Comparison of ENCODE assay signal across 8 mouse cellular contexts in the genomic region with DNA sequence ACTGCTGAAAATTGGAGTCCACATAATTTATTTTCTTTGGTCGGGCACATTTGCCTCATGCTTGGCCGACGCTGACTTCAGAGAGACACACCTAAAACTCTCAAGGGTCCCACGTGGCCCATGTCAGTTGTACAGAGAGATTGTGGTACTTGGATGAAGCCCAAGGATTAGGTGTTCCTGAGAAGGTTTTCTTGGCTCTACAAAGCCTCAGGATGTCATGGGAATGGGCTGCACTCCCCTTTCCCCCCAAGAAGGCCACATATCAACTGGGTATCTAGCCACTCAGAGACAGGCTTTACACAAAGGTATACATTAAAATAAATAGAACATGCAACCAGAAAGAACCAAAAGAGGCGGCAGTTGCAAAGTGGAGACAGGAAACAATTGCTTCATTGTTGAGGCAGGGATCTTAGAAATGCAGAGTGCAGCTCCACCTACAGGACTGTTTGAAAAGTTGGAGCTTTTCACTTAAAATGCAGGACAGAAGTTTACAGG.
DNase-seq lines count a peak whose midpoint lies in the region; TF ChIP-seq lines count a peak whose summit lies in the region.

No protein-coding gene starts in this region.

- no peak for TF ChIP-seq POLR2A in cortical plate, adult 2 months (IDR thresholded peaks at IDR 0.05; ENCODE audit: extremely low read depth, insufficient read depth, low read length)

- peaks cover 4% of the 10 kb centered on the region for H3K27me3 ChIP-seq in megakaryocyte, embryonic 14.5 days (replicated peaks)

- no peaks in the 10 kb centered on the region for H3K4me1 ChIP-seq in cortical plate, adult 2 months (ENCODE audit: control insufficient read depth, insufficient read depth, low read length)
- peaks cover 19% of the 10 kb centered on the region for H3K4me1 ChIP-seq in megakaryocyte, embryonic 14.5 days

- H3K27ac ChIP-seq in cortical plate, adult 2 months (ENCODE audit: insufficient read depth, low read length) = no peak overlapping the region

- TF ChIP-seq CTCF in cortical plate, adult 2 months (IDR thresholded peaks at IDR 0.05; ENCODE audit: extremely low read depth, insufficient read depth, low read length) = peak; percentile 52; the same call in 1 of the 2 replicates

- DNase-seq in thymus, postnatal 0 days (ENCODE audit: low spot score) = peak; percentile 20
- no peak for DNase-seq in thymus, postnatal 36 days
- peak; percentile 28 for DNase-seq in gastrocnemius, postnatal 25 days
- DNase-seq in induced T-regulatory cell, adult 2 months (ENCODE audit: low read depth) = peak; percentile 38
- peak; percentile 32 to 33 for DNase-seq in left cerebral cortex, adult 18-20 months (ENCODE audit: low spot score in 2 of 2)
- DNase-seq in right cerebral cortex, postnatal 4 days = peak; percentile 9

- H3K4me3 ChIP-seq in cortical plate, adult 2 months (ENCODE audit: insufficient read depth, low read length) = peak overlapping the region; percentile 6
- H3K4me3 ChIP-seq in megakaryocyte, embryonic 14.5 days (replicated peaks) = peak overlapping the region; percentile 69

- H3K36me3 ChIP-seq in megakaryocyte, embryonic 14.5 days (replicated peaks; ENCODE audit: low read length) = no peaks in the 10 kb centered on the region

- no peaks in the 10 kb centered on the region for H3K9me3 ChIP-seq in megakaryocyte, embryonic 14.5 days

Comparison
In these comparisons a context has a peak if more than half of its experiments do, and no peak if none do; other contexts are left out.
1. DNase-seq: peak in thymus, postnatal 0 days (single experiment), gastrocnemius, postnatal 25 days (single experiment), induced T-regulatory cell, adult 2 months (single experiment), left cerebral cortex, adult 18-20 months (2 of 2) and right cerebral cortex, postnatal 4 days (single experiment); none in thymus, postnatal 36 days (0 of 2).